Mouse (Mus musculus): ENCODE data around the gene Pou2f2.
A peak's percentile ranks its signal among the peaks of the same experiment; 100 is the strongest.

Pou2f2 gene

DNA sequence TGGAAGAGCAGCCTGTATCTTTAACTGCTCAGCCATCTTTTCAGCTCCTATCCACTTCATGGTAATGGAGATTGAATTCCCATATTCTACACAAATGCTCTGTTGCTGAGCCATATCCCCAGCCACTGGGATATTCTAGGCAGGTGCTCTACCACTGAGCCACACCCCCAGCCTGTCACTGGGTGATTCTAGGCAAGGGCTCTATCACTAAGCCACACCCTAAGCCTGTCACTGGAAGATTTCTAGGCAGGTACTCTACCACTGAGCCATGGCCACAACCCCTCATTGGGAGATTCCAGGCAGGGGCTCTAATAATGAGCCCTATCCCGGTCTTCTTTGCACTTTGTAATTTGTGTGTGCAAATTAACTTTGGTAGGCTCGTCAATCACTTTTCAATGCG, 15.6 kb upstream of the Pou2f2 start:
- no peak for DNase-seq (ENCODE audit: low spot score)

DNA sequence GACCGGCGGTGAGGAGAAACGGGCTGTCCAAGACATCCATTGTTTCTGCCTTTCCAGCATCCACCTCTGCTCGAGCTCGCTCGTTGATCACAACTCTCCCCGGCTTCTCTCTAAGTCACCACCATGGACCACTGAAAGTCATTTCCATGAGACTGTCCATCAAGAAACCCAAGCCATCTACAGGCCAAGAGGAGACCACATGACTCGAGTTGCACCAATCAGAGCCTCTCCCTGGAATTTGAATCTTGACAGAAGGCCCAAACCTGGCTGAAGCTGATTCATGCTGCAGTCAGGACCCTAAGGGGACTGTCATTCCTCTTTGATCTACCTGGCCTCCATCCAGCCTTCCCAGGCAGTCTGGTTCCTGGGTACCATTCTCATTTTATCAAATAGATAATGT, 12.6 kb upstream of the Pou2f2 start:
- DNase-seq (ENCODE audit: low spot score): no peak

DNA sequence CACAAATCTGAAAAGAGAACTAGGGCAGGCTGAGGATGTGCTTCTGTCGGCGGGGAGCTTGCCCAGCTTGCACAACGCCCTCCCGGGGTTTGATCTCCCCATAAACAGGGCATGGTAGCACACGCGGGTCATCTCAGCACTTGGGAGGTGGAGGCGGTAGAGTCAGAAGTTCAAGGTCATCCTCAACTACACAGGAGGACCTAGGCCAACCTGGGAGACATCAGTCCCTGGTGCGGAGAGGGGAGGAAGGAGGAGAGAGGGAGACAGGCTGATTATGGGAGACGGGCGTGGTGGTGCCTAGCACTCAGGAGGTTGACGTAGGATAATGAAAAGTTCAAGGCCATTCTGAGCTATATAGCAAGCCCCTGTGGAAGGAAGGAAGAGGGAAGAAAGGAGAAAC, 11.3 kb upstream of the Pou2f2 start:
- DNase-seq (ENCODE audit: low spot score): no peak

DNA sequence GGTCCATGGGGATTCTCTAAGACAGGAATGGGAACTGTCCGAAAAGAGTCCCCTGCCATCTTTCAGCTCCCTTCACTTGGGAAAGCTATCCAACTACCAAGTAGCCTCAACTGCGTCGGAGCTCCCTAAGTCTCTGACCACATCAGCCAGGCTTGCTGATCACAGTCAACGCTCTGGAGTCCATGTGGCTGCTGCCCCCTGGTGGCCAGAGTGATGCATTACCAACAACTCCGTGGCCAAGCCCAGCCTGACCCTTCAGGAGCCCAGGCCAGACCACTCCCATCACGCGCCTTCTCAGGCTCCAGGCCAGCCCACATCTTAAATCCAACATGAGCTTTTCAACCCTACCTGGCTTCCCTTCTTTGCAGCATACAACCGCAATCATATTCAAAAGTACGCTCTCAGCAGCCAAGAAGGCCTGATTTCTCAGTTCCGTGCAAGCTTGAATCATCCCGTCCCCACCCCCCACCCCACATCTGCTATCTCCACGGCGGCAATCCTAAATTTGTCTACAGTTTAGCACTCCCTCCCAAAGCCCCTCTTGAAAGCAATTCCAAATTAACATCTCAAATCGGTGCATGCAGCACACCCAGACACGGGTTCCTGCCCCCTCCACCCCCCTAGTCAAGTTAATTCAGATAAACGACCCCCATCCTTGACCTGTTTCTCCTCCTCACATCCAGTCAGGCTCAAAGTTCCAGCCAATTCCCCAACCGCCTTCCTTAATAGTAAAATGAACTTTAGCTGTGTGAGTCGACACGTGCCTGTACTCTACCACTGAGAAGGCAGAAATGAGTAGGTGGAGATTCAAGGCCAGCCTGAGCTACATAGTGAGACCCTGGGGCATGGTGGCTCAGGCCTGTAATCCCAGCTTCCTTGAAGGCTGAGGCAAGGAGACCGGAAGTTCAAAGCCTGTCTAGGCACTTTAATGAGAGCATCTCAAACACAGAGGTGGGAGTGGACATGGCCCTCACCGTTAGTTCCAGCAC, 8.4 kb upstream of the Pou2f2 start:
- peak; percentile 77 for DNase-seq (ENCODE audit: low spot score)

DNA sequence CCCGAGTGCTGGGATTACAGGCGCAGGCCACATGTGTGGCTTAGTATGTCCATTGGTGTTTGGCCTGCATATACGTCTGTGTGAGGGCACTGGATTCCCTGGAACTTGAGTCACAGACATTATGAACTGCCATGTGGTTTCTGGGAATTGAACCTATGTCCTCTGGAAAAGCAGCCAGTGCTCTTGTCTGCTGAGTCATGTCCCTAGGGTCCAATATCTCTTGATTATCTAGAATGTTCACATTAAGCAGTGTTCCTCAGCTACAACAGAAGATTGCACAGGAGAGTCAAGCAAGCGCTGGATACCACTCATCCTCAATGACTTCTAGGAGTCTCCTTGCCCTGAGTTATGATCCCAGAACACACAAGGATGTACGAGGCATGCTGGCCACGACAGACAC, 4.6 kb upstream of the Pou2f2 start:
- DNase-seq (ENCODE audit: low spot score): no peak

DNA sequence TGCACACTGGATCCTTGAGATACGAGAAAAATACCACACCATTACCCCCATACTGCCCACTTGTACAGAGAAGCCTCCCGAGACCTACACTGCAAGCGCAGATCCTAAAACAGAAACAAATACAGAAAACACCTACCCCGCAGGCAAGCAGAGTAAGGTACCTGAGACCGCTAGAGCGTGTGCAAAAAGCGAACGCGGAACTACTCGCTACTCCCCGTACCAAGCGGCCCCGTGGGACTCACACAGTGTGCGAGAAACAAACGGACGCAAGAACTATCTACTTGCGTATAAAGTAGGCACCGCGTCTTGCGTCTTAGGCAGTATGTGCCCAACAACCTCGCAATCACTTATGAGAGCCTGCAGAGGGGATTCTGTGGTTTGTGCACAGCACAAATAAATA, 2.3 kb upstream of the Pou2f2 start:
- no peak for DNase-seq (ENCODE audit: low spot score)

DNA sequence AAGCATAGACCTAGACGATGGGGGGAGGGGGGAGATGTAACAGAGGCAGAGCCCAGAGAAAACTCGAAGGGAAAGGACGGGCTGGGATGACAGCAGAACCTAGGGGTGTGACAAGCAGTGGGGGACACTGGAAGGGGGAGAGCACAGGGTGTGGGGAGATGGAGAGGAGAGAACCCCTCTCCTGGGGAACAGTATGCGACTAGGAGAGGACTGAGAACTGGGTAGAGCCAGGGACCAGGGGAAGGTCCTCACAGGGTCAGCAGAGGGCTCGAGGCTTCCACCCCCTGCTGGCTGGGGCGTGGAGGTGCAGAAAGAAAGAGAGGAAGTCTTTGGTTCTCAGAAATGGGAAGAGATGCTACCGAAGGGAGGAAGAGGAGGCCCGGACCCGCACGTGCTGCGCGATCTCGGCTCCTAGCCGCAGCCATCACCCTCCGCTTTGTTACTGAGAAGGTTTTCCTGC, 1.8 kb upstream of the Pou2f2 start:
- DNase-seq (ENCODE audit: low spot score): no peak

DNA sequence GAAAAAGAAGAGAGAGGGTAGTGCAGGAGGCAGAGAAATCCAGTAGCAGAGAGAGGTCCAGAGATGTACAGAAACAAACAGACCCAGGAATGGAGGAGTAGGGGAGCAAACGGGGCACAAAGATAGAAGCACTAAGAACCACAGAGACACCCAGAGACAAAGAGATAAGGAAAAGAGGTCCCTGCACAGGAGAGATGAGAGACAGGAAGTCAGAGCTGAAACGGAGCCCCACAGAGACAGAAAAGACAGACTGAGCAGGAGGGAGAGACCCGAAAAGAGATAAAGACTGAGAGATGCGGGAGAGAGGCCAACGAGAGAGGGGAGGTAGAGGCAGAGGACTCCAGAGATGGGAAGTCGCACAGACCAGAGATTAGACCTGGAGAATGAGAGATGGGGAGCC, 986 bp upstream of the Pou2f2 start:
- DNase-seq (ENCODE audit: low spot score): no peak

DNA sequence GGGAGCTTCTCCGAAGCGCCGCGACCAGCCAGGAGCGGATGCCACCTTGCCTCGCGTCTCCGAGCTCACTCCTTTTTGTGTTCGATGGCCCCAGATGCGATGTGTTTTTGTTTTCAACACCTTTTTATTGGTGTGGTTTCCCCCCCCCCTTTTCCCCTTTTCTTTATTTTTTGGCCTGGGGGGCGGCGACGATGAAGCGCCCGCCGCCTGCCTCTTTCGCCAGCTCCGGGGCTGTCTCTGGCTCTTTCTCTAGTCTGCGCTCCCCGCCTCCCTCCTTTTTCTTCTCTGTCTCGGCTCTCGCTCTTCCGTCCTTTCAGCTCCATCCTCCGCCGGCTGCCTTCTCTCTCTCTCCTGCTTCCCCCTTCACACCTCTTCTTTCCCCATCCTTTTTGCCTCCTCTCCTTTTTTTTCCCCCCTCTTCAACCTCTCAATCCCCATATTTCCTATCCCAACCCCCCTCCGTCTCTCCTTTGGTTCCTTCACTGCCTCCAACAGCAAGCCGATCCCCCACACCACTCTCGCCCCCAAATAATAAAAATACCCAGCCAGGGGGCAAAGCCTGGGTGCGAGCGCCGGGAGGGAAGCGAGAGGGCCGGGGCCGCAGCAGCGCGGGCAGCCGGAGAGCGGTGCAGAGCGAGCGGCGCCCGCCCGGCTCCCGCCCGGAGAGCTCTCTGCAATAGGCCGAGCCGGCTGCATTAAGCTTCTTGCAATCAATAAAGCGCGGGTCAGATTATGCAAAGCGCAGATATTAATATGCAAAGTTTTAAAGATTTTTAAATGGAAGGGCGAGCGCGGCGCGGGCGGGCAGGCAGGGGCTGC, 530 bp downstream of the Pou2f2 start:
- no peak for DNase-seq (ENCODE audit: low spot score)

DNA sequence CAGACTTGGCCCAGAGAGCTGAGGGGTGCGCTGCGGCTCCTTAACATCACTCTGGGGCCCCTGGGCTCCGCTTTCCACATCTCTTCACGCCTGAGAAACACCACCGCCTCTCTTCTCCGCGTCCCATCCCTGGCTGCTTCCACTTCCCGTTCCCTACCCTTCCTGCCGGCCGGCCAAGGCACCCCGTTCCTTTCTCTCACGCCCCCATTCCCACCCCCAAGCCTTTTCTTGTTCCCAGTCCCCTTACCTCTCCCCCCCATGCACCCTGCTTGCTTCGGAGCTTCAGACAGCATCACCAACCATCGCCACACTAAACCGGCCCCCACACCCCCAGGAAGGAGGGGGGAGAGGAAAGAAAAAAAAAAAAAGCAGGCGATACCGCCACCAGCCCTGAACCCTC, 1.2 kb downstream of the Pou2f2 start:
- DNase-seq (ENCODE audit: low spot score): no peak

DNA sequence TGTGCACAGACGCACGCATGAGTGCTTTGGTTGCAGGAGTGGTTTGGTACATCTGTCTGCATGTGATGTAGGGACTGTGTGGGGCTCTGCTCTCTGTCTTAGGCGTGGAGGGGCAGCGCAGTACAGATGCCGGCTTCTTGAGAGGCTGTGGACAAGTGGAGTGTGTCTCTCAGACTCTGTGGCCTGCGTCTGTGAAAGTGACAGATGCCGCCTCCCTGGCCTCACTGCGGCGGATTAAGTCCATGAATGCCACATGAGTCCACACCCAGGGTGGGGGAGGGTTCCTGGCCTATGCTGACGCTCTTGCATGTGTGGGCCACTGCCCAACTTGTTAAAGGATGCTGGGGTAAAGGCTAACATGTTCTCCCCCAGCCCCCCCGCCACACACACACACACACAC, 5.2 kb downstream of the Pou2f2 start:
- no peak for DNase-seq (ENCODE audit: low spot score)

DNA sequence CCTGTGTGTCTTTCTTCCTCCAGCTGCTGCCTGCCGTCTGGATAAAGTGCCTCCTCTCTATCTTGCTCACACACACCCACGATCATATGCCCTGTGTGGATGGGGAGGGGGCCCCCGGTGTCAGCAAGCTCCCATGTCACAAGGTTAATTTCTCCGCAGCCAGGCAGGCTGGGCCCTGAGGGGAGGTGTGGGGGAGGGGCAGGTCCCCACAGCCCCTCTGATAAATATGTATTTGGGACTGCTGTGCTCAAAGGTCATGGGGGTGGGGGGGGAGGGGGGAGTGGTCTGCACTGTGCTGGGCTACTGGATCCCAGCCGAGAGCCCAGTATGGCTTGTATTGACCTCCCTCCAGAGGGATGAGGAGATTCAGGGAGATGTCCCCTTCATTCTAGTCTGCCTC, 6.9 kb downstream of the Pou2f2 start:
- DNase-seq (ENCODE audit: low spot score): no peak

DNA sequence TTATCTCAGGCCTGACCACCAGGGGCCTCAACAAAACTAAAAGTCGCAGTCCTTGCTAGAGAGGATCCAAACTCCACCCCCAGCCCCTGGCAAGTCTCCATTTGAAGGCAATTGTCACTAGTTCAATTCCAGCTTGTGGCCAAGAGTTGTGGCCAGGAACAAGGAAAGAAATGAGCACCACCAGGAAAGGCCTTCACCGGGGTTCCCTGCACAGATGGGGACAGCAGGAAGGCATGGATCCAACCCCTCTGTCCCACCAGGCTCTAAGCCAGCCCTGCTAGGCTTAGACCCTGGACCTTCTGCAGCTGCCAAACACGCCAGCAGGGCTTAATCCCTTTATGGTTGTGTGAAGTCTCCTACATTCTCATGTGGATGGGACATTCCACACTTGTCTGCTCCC, 8.9 kb downstream of the Pou2f2 start:
- DNase-seq (ENCODE audit: low spot score): no peak

DNA sequence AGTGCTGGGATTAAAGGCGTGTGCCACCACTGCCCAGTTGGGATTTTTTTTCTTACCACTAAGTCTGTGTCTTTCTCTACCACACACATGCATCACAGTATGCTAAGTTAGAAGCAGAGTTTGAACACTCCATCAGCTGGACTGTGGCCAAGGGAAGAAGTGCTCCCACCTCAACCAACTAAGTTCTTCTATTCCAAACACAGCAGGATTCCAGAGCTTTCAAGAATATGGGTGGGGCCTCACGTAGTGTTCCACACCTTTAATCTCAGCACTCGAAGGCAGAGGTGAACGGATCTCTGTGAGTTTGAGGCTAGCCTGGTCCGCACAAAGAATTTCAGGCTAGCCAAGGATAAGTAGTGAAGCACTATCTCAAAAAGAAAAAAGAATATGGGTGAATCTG, 13.4 kb downstream of the Pou2f2 start:
- DNase-seq (ENCODE audit: low spot score): no peak

DNA sequence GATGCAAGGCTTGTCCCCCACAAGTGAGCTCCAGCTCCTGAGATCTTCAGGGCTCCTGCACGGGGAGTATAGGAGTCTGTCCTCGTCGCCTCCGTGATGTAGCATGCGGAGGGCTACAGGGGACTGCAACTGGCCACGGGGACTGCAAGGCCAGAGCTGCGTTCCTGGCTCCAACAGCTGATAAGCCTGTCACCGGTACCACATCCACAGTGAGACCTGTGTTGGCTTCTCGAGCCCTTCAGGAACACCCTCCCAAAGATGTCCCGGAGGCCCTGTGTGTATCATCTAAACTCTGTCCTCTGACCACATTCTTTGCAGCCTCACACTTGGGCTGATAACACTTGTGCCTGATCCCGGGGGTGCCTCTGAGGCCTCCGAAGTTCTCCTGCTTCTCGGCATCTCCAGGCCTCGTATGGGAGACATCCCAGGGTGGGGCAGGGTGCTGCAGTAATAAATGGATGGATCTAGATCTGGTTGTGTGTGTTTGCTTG, 23.3 kb downstream of the Pou2f2 start:
- DNase-seq (ENCODE audit: low spot score): no peak

DNA sequence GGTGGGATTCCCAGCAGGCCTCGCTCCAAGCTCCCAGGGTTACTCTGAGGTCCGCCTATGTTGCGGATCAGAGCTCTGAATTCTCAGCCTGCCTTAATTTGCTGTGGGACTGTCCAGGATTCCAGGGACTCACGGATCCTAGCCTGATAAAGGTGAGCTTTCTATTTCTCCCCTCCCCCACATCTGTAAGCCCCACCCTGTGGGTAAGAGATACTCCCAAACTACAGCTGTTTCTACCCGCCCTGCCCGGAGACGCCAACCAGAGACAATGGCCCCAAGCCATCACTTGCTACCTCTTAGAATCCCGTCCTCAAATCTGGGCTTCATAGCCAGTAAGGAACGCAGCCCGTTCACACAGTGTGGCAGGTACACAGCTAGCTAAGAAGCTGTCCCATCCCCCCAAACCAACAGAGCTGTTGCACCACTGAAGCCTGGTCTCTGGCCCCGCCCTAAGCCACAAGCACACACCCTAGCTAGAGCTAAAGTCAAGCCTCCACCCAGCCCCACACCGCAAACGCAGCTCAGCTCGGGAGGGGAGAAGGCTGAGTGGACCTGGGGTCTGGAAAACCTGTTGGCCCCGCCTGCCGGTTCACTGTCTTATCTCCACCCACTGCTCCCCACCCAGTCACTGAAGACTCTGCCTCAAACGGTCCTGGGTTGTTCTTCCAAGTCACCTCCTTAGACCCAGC, 23.9 kb downstream of the Pou2f2 start:
- DNase-seq (ENCODE audit: low spot score): peak; percentile 68

DNA sequence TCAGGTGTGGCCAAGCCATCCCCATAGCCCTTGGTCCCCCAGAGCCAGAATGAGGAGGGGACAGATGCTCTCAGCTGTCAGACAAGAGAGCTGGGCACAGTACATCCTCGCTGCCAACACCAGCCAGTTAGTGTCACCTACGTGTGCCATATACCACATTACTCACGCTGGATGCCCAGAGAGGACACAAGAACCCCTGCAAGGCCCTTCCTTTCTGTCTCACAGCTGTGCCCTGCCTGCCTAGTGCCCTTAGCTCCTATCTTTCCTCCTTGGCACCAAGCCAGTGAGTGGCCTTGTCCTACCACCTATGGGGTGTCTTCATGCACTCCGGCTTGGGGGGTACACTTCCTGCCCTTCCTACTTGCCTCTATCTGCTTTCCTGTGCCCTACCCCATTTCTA, 24.9 kb downstream of the Pou2f2 start:
- DNase-seq (ENCODE audit: low spot score): peak; percentile 27

DNA sequence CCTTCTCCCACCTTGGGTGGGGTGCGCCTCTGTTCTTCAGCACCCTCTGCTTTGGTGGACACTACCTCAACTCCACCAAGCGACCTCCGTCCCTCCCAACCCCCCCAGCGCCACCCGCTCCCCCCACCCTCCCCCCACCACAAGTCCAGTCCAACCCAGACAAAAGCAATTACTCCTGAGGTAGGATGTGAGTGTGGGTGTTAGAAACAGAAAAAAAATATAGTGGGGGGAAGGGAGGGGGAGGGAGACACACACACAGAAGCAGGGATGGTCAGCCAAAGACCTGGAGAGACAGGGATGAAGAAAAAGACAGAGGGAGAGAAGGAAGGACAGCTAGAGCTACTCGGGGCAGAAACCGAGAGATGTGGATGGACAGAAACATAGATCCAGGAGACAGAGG, 25.7 kb downstream of the Pou2f2 start:
- no peak for DNase-seq (ENCODE audit: low spot score)

DNA sequence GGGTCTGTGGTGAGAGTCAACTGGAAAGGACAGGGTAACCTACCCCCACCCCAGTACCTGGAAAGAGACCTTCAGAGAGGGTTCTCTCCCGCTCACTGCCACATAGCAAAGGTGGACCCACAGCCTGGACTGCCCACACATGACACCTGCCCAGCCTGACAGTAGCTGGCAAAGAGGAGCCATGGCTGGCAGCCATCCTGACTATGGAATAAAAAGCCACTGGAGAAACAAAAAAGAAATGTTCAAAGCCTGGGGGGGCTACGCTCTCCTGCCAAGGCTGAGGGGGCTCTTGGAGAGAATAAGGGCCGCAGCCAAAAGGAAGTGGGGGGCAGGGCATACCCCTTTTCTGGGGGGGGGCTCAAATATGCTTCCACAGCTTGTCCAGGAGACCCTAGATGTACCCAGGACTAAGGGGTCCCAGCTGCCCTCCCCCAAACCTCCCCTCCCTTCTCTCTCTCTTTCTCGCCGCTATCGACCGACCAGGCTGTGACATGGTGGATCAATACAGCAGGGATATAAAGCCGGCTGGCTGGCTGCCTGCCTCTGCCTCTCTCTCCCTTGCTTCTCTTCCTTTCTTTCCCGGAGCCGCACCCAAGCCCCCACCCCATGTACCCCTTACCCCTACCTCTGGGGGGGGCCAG, 27.5 kb downstream of the Pou2f2 start:
- DNase-seq (ENCODE audit: low spot score): no peak

DNA sequence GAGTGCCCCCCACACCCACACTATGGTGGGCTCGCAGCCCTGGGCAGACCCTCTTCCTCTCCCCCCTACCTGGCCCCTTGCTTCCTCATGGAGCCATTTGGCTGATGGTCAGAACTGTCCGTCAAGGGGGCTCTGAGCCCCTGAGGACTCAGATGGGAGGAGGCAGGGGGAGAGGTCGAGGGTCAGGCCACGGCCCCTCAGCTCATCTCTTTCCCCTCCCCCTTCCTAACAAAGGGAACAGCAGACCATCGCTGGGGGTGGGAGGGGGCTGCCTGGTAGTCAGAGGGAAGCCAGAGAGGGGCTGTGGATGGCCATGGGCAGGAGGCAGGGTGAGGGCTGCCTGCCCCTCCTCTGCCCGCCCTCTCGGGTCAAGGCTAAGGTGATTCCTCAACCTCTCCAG, 28.5 kb downstream of the Pou2f2 start:
- no peak for DNase-seq (ENCODE audit: low spot score)

DNA sequence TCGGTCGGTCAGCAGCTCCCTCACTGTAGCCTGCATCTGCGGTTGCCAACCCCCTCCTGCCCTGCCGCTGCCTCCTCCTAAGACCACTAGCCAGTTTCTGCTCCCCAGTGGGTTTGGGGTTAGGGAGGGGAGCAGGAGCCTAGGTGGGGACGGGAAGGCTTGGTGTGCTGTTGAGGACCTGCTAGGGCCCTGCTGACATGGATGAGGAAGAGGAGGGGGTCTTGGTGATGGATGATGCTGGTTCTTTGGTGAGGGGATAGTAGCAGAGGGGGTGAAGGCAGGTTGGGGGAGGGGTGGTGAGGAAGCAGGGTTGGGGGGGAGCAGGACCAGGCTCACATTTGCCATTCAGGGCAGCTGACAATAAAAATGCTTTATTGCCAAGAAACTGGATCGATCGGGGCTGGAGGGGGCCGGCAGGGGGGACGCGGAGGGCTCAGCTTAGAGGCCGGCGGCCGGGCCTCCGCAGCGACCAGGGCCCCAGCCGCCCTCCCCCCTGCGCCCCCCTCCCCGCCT, 29.3 kb downstream of the Pou2f2 start:
- no peak for DNase-seq (ENCODE audit: low spot score)

DNA sequence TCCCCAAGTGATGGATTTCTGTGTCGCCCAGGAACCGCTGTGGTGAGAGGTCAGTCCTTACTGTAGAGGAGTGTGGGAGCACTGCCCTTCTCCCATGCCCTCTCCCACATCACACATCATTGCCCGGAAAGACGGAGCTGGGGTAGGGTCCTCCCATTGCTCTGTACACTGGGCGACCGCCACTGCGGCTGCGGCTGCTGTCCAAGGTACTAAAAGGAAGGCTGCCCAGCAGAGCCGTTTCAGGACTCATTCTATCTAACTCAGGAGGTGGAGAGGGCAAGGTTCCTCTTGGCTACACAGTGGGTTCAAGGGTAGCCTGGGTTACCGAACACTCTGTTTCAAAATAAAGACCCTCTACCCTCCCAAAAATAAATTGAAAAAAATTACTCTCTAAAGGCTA, 33.6 kb downstream of the Pou2f2 start:
- DNase-seq (ENCODE audit: low spot score): no peak
